8 mouse cellular contexts compared by ENCODE assay signal in genomic region chr6:55617922-55618481, GRCm38 (mm10).
DNase-seq lines count a peak whose midpoint lies in the region; ATAC-seq and TF ChIP-seq lines count a peak whose summit lies in the region.

No protein-coding gene starts in this region.

- no peak for TF ChIP-seq CTCF in brain, embryonic 14.5 days (IDR thresholded peaks at IDR 0.05; ENCODE audit: borderline replicate concordance, extremely low read depth, insufficient read depth, insufficient read length)

- 0 out of 2 replicates have a peak, but pooled peaks cover 3% of the 10 kb centered on the region for H3K4me1 ChIP-seq in forebrain, embryonic 14.5 days (ENCODE audit: control insufficient read depth, insufficient read depth, low read length)
- H3K4me1 ChIP-seq in midbrain, embryonic 15.5 days = peaks cover 7% of the 10 kb centered on the region; the same call in 1 of the 2 replicates

- H3K9me3 ChIP-seq in forebrain, embryonic 14.5 days (replicated peaks; ENCODE audit: control insufficient read depth, low read length) = no peaks in the 10 kb centered on the region
- no peaks in the 10 kb centered on the region for H3K9me3 ChIP-seq in midbrain, embryonic 15.5 days

- peak; percentile 21 for DNase-seq in adrenal gland, postnatal 14 days
- DNase-seq in adrenal gland, adult 8-10 months = no peak
- DNase-seq in brain, embryonic 14.5 days (ENCODE audit: low read depth) = peak; percentile 95
- peak; percentile 95 for DNase-seq in forebrain, embryonic 14.5 days (ENCODE audit: low spot score)
- peak; percentile 4 for DNase-seq in heart, postnatal 25 days (ENCODE audit: low spot score)
- peak; percentile 52 to 66 for DNase-seq in layer of hippocampus, adult 8-10 months (ENCODE audit: low spot score in 2 of 2)
- no peak for DNase-seq in spleen, postnatal 4 days (ENCODE audit: low spot score in 2 of 2)

- H3K9ac ChIP-seq in forebrain, embryonic 14.5 days (ENCODE audit: low read length) = peak overlapping the region; percentile 59
- no peak overlapping the region for H3K9ac ChIP-seq in midbrain, embryonic 15.5 days

- no peaks in the 10 kb centered on the region for H3K36me3 ChIP-seq in forebrain, embryonic 14.5 days (ENCODE audit: control insufficient read depth, insufficient read depth, low read length)
- H3K36me3 ChIP-seq in midbrain, embryonic 15.5 days (replicated peaks) = no peaks in the 10 kb centered on the region

- TF ChIP-seq POLR2A in brain, embryonic 14.5 days (IDR thresholded peaks at IDR 0.05; ENCODE audit: borderline replicate concordance, extremely low read depth, insufficient read depth, insufficient read length, poor library complexity, severe bottlenecking) = no peak

- no peaks in the 10 kb centered on the region for H3K27me3 ChIP-seq in forebrain, embryonic 14.5 days (replicated peaks; ENCODE audit: control insufficient read depth, insufficient read depth, low read length)
- H3K27me3 ChIP-seq in midbrain, embryonic 15.5 days (replicated peaks) = no peaks in the 10 kb centered on the region

- peak overlapping the region; percentile 53 for H3K4me2 ChIP-seq in forebrain, embryonic 14.5 days (ENCODE audit: low read length)
- H3K4me2 ChIP-seq in midbrain, embryonic 15.5 days = peak overlapping the region; percentile 42

- peak overlapping the region; percentile 10; the same call in 1 of the 2 replicates for H3K4me3 ChIP-seq in forebrain, embryonic 14.5 days (ENCODE audit: low read depth, low read length)
- H3K4me3 ChIP-seq in midbrain, embryonic 15.5 days = peak overlapping the region; percentile 20; the same call in 1 of the 2 replicates

- intact Hi-C loops in heart, postnatal 25 days (cut with DNase I) = loop anchor here (2.0 kb wide), 1 partner anchor 61 kb away; no protein-coding TSS in a partner anchor

- ATAC-seq in forebrain, embryonic 14.5 days = peak; percentile 91
- peak; percentile 84 for ATAC-seq in midbrain, embryonic 15.5 days (replicated peaks)

- WGBS in forebrain, embryonic 14.5 days = 5% methylated on average over 13 of the region's 13 CpGs
- 31% methylated on average over 13 of the region's 13 CpGs for WGBS in midbrain, embryonic 15.5 days

- H3K27ac ChIP-seq in forebrain, embryonic 14.5 days (ENCODE audit: low read depth, low read length) = peak overlapping the region; percentile 94
- H3K27ac ChIP-seq in midbrain, embryonic 15.5 days = peak overlapping the region; percentile 76

Comparison
In these comparisons a context has a peak if more than half of its experiments do, and no peak if none do; other contexts are left out.
1. DNase-seq: peak in adrenal gland, postnatal 14 days (single experiment), brain, embryonic 14.5 days (single experiment), forebrain, embryonic 14.5 days (single experiment), heart, postnatal 25 days (single experiment) and layer of hippocampus, adult 8-10 months (2 of 2); none in adrenal gland, adult 8-10 months (single experiment) and spleen, postnatal 4 days (0 of 2).